Mouse (Mus musculus) myocyte (in vitro differentiated cells): ENCODE data around the gene Mxi1. TPM values are rescaled to one million over a fixed set of nuclear protein-coding genes. Genes with fewer than 3 reads are reported as not detected.

ENCODE experiments used
- H3K27me3 ChIP-seq: one replicate; pipeline ENCODE4 v1.6.1; 2011; ENCODE audit not compliant: control insufficient read depth, insufficient read depth, insufficient read length
- H3K36me3 ChIP-seq: one replicate; pipeline ENCODE4 v1.6.1; 2011; ENCODE audit not compliant: control insufficient read depth, insufficient read depth
- H3K4me2 ChIP-seq: one replicate; pipeline ENCODE4 v1.6.1; 2011; ENCODE audit warnings: low read depth, control low read depth
- H3K4me3 ChIP-seq: one replicate; pipeline ENCODE4 v1.5.1; 2011; ENCODE audit warnings: mild to moderate bottlenecking, control low read depth, moderate library complexity
- H3K79me2 ChIP-seq: one replicate; pipeline ENCODE4 v1.6.1; 2011; ENCODE audit not compliant: control insufficient read depth, insufficient read depth
- H3ac ChIP-seq: one replicate; pipeline ENCODE4 v1.6.1; 2011; ENCODE audit not compliant: control insufficient read depth, insufficient read length
- CEBPB ChIP-seq: IDR thresholded peaks from 2 replicates; pipeline ENCODE4 v1.6.1; 2011; ENCODE audit warnings: mild to moderate bottlenecking, moderate library complexity; ENCODE audit not compliant: poor library complexity, insufficient read depth, severe bottlenecking
- E2F4 ChIP-seq: IDR thresholded peaks from one replicate; pipeline ENCODE4 v1.6.1; 2011; ENCODE audit warnings: mild to moderate bottlenecking, control low read depth, moderate library complexity; ENCODE audit not compliant: insufficient read depth
- MAX ChIP-seq: IDR thresholded peaks from one replicate; pipeline ENCODE4 v1.6.1; 2011; ENCODE audit warnings: low read depth, mild to moderate bottlenecking, control low read depth
- MYOD1 ChIP-seq, 3 experiments: IDR thresholded peaks; one replicate each; pipeline ENCODE4 v1.6.1; 2011; ENCODE audit warnings: control low read depth in 2 of 3, low read depth in 2 of 3, mild to moderate bottlenecking in 2 of 3, moderate library complexity in 1 of 3; ENCODE audit not compliant: insufficient read length in 2 of 3, control insufficient read depth in 1 of 3
- MYOG ChIP-seq, 3 experiments: IDR thresholded peaks; one replicate each; pipeline ENCODE4 v1.6.1; 2011; ENCODE audit warnings: control low read depth in 2 of 3, low read depth in 2 of 3, mild to moderate bottlenecking in 2 of 3; ENCODE audit not compliant: insufficient read length in 2 of 3, control insufficient read depth in 1 of 3, insufficient read depth in 1 of 3
- POLR2A ChIP-seq: IDR thresholded peaks from one replicate; pipeline ENCODE4 v1.6.1; 2011; ENCODE audit warnings: low read depth, mild to moderate bottlenecking, control low read depth, moderate library complexity; ENCODE audit not compliant: insufficient read length
- POLR2AphosphoS2 ChIP-seq: IDR thresholded peaks from one replicate; pipeline ENCODE4 v1.6.1; 2011; ENCODE audit warnings: low read depth, control low read depth; ENCODE audit not compliant: insufficient read length
- REST ChIP-seq: IDR thresholded peaks from one replicate; pipeline ENCODE4 v1.6.1; 2011; ENCODE audit warnings: mild to moderate bottlenecking, control low read depth, moderate library complexity; ENCODE audit not compliant: insufficient read depth, insufficient read length
- SRF ChIP-seq: IDR thresholded peaks from one replicate; pipeline ENCODE4 v1.6.1; 2011; ENCODE audit warnings: low read depth; ENCODE audit not compliant: control insufficient read depth, insufficient read length
- TCF12 ChIP-seq: IDR thresholded peaks from one replicate; pipeline ENCODE4 v1.6.1; 2011; ENCODE audit warnings: mild to moderate bottlenecking, control low read depth; ENCODE audit not compliant: poor library complexity, insufficient read depth, severe bottlenecking
- TCF3 ChIP-seq: IDR thresholded peaks from one replicate; pipeline ENCODE4 v1.6.1; 2011; ENCODE audit warnings: low read depth, control low read depth; ENCODE audit not compliant: insufficient read length
- USF1 ChIP-seq: IDR thresholded peaks from one replicate; pipeline ENCODE4 v1.6.1; 2011; ENCODE audit warnings: low read depth, mild to moderate bottlenecking, control low read depth, moderate library complexity
- polyA plus RNA-seq: library from polyadenylated mRNA; unstranded; fragments of >200 nt; fragmentation: generic; extraction: Trizol; gene quantifications from one replicate; pipeline ENCODE4 v1.2.1, GENCODE M21; 2012; ENCODE audit warnings: missing spikeins

The Mxi1 gene
- polyA plus RNA-seq, 1 experiment = 11.9 TPM

DNA sequence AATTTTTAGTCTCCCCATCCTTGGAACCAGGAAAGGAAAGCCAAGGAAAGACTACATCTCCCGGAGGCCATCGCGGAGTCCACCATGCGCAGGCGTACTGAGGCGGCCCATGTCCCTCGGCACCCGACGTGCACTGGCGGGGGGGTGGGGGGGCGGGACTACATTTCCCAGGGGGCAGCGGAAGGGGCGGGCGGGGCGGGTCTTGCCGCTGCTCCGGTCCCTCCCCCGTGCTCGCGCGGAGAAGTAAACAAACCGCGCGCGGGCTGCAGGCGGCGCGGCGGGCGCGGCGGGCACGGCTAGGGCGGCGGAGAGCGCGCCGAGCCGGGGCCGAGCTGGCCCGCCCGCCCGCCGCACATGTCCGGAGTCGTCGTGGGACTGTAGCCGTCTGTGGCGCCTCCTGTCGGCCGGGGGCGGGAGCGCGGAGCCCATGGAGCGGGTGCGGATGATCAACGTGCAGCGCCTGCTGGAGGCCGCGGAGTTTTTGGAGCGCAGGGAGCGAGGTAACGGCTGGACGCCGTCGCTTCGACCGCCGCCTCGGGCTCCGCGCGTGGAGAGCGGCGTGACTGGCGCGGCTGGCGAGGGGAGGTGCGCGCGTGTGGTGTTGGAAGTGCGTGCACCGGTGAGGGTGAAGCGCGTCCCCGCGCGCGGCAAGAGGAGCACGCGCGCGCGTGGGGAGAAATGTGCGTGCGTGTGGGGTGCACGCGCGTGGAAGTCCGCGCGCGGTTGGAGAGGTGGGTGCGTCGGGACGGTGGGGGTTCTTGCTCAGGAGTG, 19.1 kb downstream of the Mxi1 start:
- Histone ChIP-seq H3K4me3 (peak overlapping the region; percentile 19), H3K4me2 (peak overlapping the region; percentile 95), H3K36me3 (no peaks in the 10 kb centered on the region), H3K27me3 (no peaks in the 10 kb centered on the region), H3ac (peak overlapping the region; percentile 67), H3K79me2 (no peaks in the 10 kb centered on the region)
- TF ChIP-seq POLR2AphosphoS2 (no peak), SRF (no peak), POLR2A (no peak), MYOD1 (IDR thresholded peaks at IDR 0.05; ENCODE audit: control insufficient read depth in 1 of 3, insufficient read length in 2 of 3, low read depth in 2 of 3) (peak in 1 of 3 experiments; percentile 28)

DNA sequence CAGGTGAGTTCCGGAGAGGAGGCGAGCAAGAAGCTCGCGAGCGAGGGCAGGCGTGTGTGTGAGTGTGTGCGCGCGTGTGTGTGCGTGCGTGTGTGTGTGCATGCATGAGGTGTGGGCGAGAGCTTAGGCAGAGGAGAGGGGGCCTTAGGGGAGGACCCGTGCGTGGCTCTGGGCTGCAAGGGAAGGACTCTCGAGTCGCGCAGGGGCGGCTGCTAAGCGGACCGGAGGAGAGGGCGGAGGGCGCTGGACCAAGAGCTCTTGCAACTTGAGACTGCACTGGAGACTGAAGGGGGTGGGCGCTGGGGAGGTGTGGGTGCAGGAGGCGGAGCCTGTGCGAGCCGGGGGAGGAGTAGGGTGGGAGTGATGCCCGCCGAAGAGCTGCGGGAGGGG, 19.7 kb downstream of the Mxi1 start:
- Histone ChIP-seq H3ac (peak overlapping the region; percentile 67), H3K4me3 (peak overlapping the region; percentile 19), H3K36me3 (no peaks in the 10 kb centered on the region), H3K27me3 (no peaks in the 10 kb centered on the region), H3K4me2 (peak overlapping the region; percentile 95), H3K79me2 (no peaks in the 10 kb centered on the region)
- no peak for TF ChIP-seq USF1
- TF ChIP-seq POLR2AphosphoS2 = no peak

DNA sequence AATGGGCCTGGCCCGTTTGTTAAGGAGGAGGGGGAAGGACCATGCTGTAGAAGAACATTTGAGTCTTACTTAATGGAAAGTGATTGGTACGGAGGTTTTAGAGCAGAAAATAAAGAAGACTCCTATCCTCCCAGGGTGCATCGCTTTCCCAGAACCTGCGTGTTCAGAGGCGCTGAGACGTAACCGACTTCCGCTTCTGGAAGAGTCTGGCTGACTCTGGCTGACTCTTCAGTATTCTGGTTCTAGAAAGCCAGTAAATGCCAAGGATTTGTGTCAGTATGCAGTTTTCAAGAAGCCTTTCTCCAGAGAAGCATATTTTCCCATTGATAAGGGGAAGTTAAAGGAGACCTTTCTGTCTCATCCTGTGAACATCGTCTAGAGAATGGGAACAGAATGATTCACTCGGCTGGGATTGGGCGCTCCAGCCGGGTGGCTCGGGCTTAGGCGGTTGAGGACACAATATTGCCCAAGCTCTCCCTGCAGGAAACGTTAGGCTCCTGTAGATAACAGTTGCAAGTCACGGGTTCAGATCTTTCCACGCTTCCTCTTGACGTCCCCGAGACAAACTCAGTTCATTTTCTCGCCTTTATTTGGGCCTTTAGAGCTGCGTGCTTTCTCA, 21.7 kb downstream of the Mxi1 start:
- no peaks in the 10 kb centered on the region for H3K27me3 ChIP-seq
- H3K36me3 ChIP-seq = no peaks in the 10 kb centered on the region
- no peak overlapping the region for H3K4me2 ChIP-seq
- TF ChIP-seq SRF (no peak), CEBPB (no peak), E2F4 (no peak), MYOD1 (IDR thresholded peaks at IDR 0.05; ENCODE audit: control insufficient read depth in 1 of 3, insufficient read length in 2 of 3, low read depth in 2 of 3) (no peak), POLR2A (no peak), POLR2AphosphoS2 (no peak), MYOG (IDR thresholded peaks at IDR 0.05; ENCODE audit: control insufficient read depth in 1 of 3, insufficient read depth in 1 of 3, insufficient read length in 2 of 3, low read depth in 2 of 3) (no peak), REST (no peak), TCF3 (no peak), USF1 (no peak), TCF12 (no peak), MAX (no peak)
- no peak overlapping the region for H3K4me3 ChIP-seq
- no peak overlapping the region for H3ac ChIP-seq
- no peaks in the 10 kb centered on the region for H3K79me2 ChIP-seq

DNA sequence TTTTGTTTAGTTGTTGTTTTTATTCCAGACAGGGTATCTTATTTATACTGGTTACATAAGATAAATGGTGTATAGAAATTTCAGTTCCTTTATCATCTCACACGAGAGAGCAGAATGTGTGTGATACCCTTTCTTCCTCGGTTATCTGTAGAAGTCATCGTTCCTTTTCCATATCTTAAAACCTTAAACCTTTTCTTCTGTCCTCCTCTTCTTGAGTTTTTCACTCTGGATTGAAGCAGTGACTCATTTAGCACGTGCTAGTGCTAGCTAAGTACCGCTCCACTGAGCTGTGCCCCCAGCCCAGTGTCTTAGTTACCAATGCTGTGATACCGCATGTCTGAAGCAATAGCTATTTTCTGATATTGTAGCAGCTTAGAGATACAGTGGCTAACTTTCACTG, 23.4 kb downstream of the Mxi1 start:
- Histone ChIP-seq H3K4me2 (no peak overlapping the region), H3K79me2 (no peaks in the 10 kb centered on the region), H3K27me3 (no peaks in the 10 kb centered on the region), H3ac (no peak overlapping the region), H3K4me3 (no peak overlapping the region), H3K36me3 (no peaks in the 10 kb centered on the region)
- TF ChIP-seq POLR2A (no peak), REST (no peak), SRF (no peak), USF1 (no peak), E2F4 (no peak), POLR2AphosphoS2 (no peak), MYOG (IDR thresholded peaks at IDR 0.05; ENCODE audit: control insufficient read depth in 1 of 3, insufficient read depth in 1 of 3, insufficient read length in 2 of 3, low read depth in 2 of 3) (no peak), TCF3 (no peak), MYOD1 (IDR thresholded peaks at IDR 0.05; ENCODE audit: control insufficient read depth in 1 of 3, insufficient read length in 2 of 3, low read depth in 2 of 3) (no peak), CEBPB (no peak), MAX (no peak), TCF12 (no peak)

DNA sequence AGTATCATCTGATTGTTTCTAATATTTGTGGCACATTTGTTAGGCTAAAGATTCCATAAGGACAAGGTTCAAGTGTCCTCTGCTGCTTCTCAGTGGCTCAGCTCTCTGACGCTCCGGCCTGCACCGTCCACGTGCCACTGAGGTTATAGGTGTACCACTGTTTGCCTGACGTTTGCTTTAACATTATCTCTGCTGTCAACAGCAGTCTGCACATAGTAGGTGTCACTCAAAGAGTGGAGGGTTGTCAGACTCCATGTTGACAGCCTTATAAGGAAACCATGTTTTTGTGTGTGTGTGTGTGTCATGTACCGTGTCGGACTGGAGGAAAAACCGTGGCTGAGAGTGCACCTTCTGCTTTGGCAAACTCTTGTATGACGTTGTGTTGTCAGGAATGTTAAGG, 24.9 kb downstream of the Mxi1 start:
- TF ChIP-seq CEBPB (no peak), SRF (no peak), POLR2A (no peak), USF1 (no peak), MAX (no peak), MYOG (IDR thresholded peaks at IDR 0.05; ENCODE audit: control insufficient read depth in 1 of 3, insufficient read depth in 1 of 3, insufficient read length in 2 of 3, low read depth in 2 of 3) (no peak), REST (no peak), TCF3 (no peak), MYOD1 (IDR thresholded peaks at IDR 0.05; ENCODE audit: control insufficient read depth in 1 of 3, insufficient read length in 2 of 3, low read depth in 2 of 3) (no peak)
- Histone ChIP-seq H3K27me3 (no peaks in the 10 kb centered on the region), H3K4me3 (no peak overlapping the region), H3ac (no peak overlapping the region), H3K36me3 (no peaks in the 10 kb centered on the region), H3K79me2 (no peaks in the 10 kb centered on the region), H3K4me2 (no peak overlapping the region)
